Mouse (Mus musculus): ENCODE measurements around the gene Wdr63. TPM values are rescaled to one million over a fixed set of nuclear protein-coding genes. Genes with fewer than 3 reads are reported as not detected.
A peak's percentile ranks its signal among the peaks of the same experiment; 100 is the strongest.

Wdr63 gene
- polyA plus RNA-seq, 1 experiment from 2014 or later = 0.48 TPM

- peaks cover 29% of the 10 kb centered on the region for H3K4me1 ChIP-seq
Measured at GRCm38 (mm10) chr3:146039132-146039903, 68.6 kb downstream of the Wdr63 start.

GRCm38 (mm10) chr3:146037906-146038305, 70.0 kb downstream of the Wdr63 start:
- no peak overlapping the region for H3K4me3 ChIP-seq
- no peaks in the 10 kb centered on the region for H3K27me3 ChIP-seq (ENCODE audit: insufficient read depth, poor library complexity, severe bottlenecking)
- H3K36me3 ChIP-seq = no peaks in the 10 kb centered on the region
- no peak for DNase-seq (ENCODE audit: low spot score)
- H3K27ac ChIP-seq = peak overlapping the region; percentile 24; the same call in 1 of the 2 replicates
- peaks cover 29% of the 10 kb centered on the region for H3K4me1 ChIP-seq
- WGBS = 51% methylated on average over 15 of the region's 15 CpGs
- H3K9me3 ChIP-seq = 0 out of 2 replicates have a peak, but pooled peaks cover 4% of the 10 kb centered on the region

More at GRCm38 (mm10) chr3:146039132-146039903, 68.6 kb downstream of the Wdr63 start:
- no peak overlapping the region for H3K27ac ChIP-seq
- no peaks in the 10 kb centered on the region for H3K27me3 ChIP-seq (ENCODE audit: insufficient read depth, poor library complexity, severe bottlenecking)
- H3K36me3 ChIP-seq = no peaks in the 10 kb centered on the region
- no peak for DNase-seq (ENCODE audit: low spot score)
- 0 out of 2 replicates have a peak, but pooled peaks cover 4% of the 10 kb centered on the region for H3K9me3 ChIP-seq
- H3K4me3 ChIP-seq = no peak overlapping the region
- WGBS = 68% methylated on average over 12 of the region's 12 CpGs

- H3K4me1 ChIP-seq = peaks cover 20% of the 10 kb centered on the region
- WGBS = 85% methylated on average over 5 of the region's 5 CpGs
Measured at GRCm38 (mm10) chr3:146032976-146033375, 75.0 kb downstream of the Wdr63 start.

DNA sequence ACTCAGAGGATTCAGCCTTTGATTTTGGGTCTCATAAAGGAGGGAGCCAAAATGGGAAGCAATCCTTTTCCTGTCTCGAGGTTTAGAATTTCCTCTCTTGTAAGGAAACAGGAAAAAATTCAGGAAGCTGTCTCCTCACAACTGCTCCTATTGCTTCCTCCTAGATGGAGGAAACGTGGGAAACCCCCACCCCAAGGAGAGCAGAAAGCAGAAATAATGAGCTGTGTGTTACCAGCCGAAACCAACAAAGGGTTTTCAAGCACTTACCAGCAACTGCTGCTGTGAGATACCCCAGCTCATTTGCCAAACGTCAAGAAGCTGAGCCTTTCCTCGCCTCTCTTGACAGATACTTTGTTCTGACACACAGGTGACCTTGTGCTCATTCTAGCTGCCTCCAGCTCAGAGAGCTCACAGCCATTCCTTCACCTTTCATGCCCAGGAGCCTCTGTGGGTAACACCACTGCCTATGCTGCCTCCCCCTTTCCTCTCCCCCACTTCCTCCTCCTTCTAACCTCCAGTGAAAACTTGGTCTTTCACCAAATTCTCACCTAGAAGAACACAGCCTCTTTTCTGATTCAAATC, 77.6 kb downstream of the Wdr63 start:
- Histone ChIP-seq H3K9me3 (no peaks in the 10 kb centered on the region), H3K4me3 (no peak overlapping the region), H3K36me3 (no peaks in the 10 kb centered on the region), H3K4me1 (peaks cover 26% of the 10 kb centered on the region), H3K27me3 (ENCODE audit: insufficient read depth, poor library complexity, severe bottlenecking) (no peaks in the 10 kb centered on the region), H3K27ac (peak overlapping the region; percentile 67)
- no peak for DNase-seq (ENCODE audit: low spot score)
- WGBS = 10% methylated on average over 5 of the region's 5 CpGs

More at GRCm38 (mm10) chr3:146032976-146033375, 75.0 kb downstream of the Wdr63 start:
- Histone ChIP-seq H3K27me3 (ENCODE audit: insufficient read depth, poor library complexity, severe bottlenecking) (no peaks in the 10 kb centered on the region), H3K4me3 (no peak overlapping the region), H3K27ac (no peak overlapping the region), H3K9me3 (no peaks in the 10 kb centered on the region), H3K36me3 (no peaks in the 10 kb centered on the region)
- DNase-seq (ENCODE audit: low spot score) = no peak

GRCm38 (mm10) chr3:146029234-146029633, 78.7 kb downstream of the Wdr63 start:
- no peak for DNase-seq (ENCODE audit: low spot score)
- peaks cover 6% of the 10 kb centered on the region for H3K36me3 ChIP-seq
- no peak overlapping the region for H3K27ac ChIP-seq
- H3K4me1 ChIP-seq = peaks cover 26% of the 10 kb centered on the region
- no peak overlapping the region for H3K4me3 ChIP-seq
- H3K27me3 ChIP-seq (ENCODE audit: insufficient read depth, poor library complexity, severe bottlenecking) = no peaks in the 10 kb centered on the region
- WGBS = 82% methylated on average over 3 of the region's 3 CpGs
- H3K9me3 ChIP-seq = no peaks in the 10 kb centered on the region

DNA sequence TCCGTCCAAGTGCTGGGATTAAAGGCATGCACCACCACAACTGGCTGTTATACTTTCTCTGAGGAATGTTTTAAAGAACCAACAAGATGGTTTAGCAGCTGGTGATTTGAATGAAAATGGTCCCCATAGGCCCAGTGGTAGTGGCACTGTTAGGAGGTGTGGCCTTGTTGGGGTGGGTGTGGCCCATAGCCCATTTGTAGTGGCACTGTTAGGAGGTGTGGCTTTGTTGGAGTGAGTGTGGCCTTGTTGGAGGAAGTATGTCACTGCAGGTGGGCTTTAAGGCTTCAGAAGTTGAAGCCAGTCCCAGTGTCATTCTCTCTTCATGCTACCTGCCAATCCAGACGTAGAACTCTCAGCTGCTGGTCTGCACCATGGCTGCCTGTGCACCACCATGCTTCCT, 79.5 kb downstream of the Wdr63 start:
- WGBS = 86% methylated on average over 2 of the region's 2 CpGs
- Histone ChIP-seq H3K27me3 (ENCODE audit: insufficient read depth, poor library complexity, severe bottlenecking) (no peaks in the 10 kb centered on the region), H3K4me1 (peaks cover 26% of the 10 kb centered on the region), H3K9me3 (no peaks in the 10 kb centered on the region), H3K27ac (no peak overlapping the region), H3K4me3 (no peak overlapping the region), H3K36me3 (peaks cover 14% of the 10 kb centered on the region)
- no peak for DNase-seq (ENCODE audit: low spot score)

GRCm38 (mm10) chr3:146027116-146027515, 80.8 kb downstream of the Wdr63 start:
- Histone ChIP-seq H3K27me3 (ENCODE audit: insufficient read depth, poor library complexity, severe bottlenecking) (no peaks in the 10 kb centered on the region), H3K4me1 (peaks cover 26% of the 10 kb centered on the region), H3K36me3 (peaks cover 25% of the 10 kb centered on the region), H3K27ac (peak overlapping the region; percentile 56; the same call in 1 of the 2 replicates), H3K4me3 (no peak overlapping the region), H3K9me3 (no peaks in the 10 kb centered on the region)
- WGBS = 28% methylated on average over 6 of the region's 6 CpGs
- no peak for DNase-seq (ENCODE audit: low spot score)

DNA sequence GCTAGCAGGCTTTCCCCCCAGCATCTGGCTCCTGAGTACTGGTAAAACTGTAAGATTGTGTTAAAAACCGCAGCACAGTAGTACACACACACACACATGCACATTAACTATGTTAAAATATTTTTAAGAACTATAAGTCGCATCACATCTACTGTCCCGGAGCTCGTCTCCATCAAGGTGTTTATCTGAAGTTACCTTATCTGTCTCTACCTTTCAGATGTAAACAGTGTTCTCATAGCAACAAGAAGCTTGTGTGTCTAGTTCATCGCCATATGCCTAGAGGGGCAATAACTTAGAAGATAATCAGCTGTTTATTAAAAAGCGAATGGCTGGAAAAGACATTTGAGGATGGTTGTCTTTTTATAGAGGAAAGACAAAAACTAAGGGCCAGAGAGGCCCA, 82.4 kb downstream of the Wdr63 start:
- no peak overlapping the region for H3K4me3 ChIP-seq
- no peaks in the 10 kb centered on the region for H3K27me3 ChIP-seq (ENCODE audit: insufficient read depth, poor library complexity, severe bottlenecking)
- H3K9me3 ChIP-seq = no peaks in the 10 kb centered on the region
- DNase-seq (ENCODE audit: low spot score) = no peak
- H3K36me3 ChIP-seq = peaks cover 31% of the 10 kb centered on the region
- H3K4me1 ChIP-seq = peaks cover 22% of the 10 kb centered on the region
- WGBS = 91% methylated on average over 6 of the region's 6 CpGs
- H3K27ac ChIP-seq = no peak overlapping the region

DNA sequence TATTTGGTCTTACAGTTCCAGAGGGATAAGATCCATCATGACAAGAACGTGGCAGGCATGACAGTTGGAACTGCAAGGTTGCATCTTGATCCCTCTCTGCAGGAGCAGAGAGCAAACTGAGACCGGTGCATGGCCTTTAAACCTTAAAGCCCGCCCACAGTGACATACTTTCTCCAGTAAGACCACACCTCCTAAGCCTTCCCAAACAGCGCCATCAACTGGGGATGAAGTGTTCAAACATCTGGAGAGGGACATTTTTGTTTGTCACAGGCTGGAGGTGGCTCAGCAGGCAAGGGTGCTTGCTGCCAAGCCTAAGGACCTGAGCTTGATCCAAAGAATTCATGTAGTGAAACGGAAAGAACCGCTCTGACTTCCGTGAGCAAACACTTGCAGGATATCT, 83.2 kb downstream of the Wdr63 start:
- no peaks in the 10 kb centered on the region for H3K9me3 ChIP-seq
- H3K4me1 ChIP-seq = peaks cover 15% of the 10 kb centered on the region
- H3K27ac ChIP-seq = no peak overlapping the region
- WGBS = 86% methylated on average over 7 of the region's 7 CpGs
- peaks cover 33% of the 10 kb centered on the region for H3K36me3 ChIP-seq
- H3K27me3 ChIP-seq (ENCODE audit: insufficient read depth, poor library complexity, severe bottlenecking) = no peaks in the 10 kb centered on the region
- no peak overlapping the region for H3K4me3 ChIP-seq
- no peak for DNase-seq (ENCODE audit: low spot score)

DNA sequence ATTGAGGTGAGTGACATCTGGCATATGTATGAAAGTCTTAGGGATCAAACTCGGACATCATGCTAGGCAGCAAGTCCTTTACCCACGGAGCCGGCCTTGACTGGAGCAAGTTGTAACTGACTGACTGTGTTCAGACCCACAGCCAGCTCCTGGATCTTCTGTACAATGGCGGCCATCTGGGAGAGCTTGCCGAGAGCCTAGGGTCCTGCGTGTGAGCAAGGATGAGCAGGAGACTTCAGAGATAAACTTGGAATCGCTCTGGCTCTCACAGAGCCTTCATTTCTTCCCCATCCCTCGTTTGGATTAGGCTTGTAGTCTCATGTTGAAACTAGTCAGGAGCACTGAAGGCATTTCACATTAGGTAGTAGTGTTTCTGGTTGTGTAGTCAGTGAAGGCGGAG, 85.7 kb downstream of the Wdr63 start:
- peak; percentile 57 for DNase-seq (ENCODE audit: low spot score)

DNA sequence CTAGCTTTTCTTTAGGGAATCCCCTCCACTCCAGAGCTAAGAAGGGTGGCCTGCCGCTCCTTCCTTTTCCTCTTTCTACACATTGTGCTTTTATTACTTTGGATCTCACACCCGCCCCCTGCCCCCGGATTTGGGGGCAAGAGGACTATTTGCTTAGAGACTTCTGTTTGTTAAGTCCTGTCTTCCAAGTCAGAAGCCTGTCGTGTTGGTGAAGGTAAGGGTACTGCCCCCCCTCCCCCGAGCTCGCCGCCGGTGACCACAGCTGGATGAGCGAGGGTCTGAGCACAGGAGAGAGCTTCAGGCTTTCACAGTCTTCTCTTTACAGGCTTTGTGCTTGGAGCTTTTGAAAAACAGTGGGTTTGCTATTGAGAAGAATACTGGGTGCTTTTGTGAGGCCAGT, 90.4 kb downstream of the Wdr63 start:
- Histone ChIP-seq H3K4me1 (0 out of 2 replicates have a peak, but pooled peaks cover 4% of the 10 kb centered on the region), H3K27me3 (ENCODE audit: insufficient read depth, poor library complexity, severe bottlenecking) (no peaks in the 10 kb centered on the region), H3K4me3 (no peak overlapping the region), H3K9me3 (no peaks in the 10 kb centered on the region), H3K27ac (0 out of 2 replicates have a peak overlapping the region, but pooled peaks have one; percentile 22), H3K36me3 (peaks cover 71% of the 10 kb centered on the region)
- DNase-seq (ENCODE audit: low spot score) = peak; percentile 66
- WGBS = 79% methylated on average over 9 of the region's 9 CpGs

More for the DNA sequence above, 85.7 kb downstream of the Wdr63 start:
- no peak overlapping the region for H3K4me3 ChIP-seq
- H3K4me1 ChIP-seq = peaks cover 7% of the 10 kb centered on the region
- H3K36me3 ChIP-seq = peaks cover 48% of the 10 kb centered on the region
- no peaks in the 10 kb centered on the region for H3K9me3 ChIP-seq
- no peaks in the 10 kb centered on the region for H3K27me3 ChIP-seq (ENCODE audit: insufficient read depth, poor library complexity, severe bottlenecking)
- no peak overlapping the region for H3K27ac ChIP-seq
- WGBS = 92% methylated on average over 9 of the region's 9 CpGs

GRCm38 (mm10) chr3:146016979-146017378, 91.0 kb downstream of the Wdr63 start:
- DNase-seq (ENCODE audit: low spot score) = peak; percentile 47
- Histone ChIP-seq H3K9me3 (no peaks in the 10 kb centered on the region), H3K36me3 (peaks cover 71% of the 10 kb centered on the region), H3K4me1 (0 out of 2 replicates have a peak, but pooled peaks cover 4% of the 10 kb centered on the region), H3K4me3 (no peak overlapping the region), H3K27me3 (ENCODE audit: insufficient read depth, poor library complexity, severe bottlenecking) (no peaks in the 10 kb centered on the region), H3K27ac (no peak overlapping the region)
- WGBS = 87% methylated on average over 13 of the region's 13 CpGs

DNA sequence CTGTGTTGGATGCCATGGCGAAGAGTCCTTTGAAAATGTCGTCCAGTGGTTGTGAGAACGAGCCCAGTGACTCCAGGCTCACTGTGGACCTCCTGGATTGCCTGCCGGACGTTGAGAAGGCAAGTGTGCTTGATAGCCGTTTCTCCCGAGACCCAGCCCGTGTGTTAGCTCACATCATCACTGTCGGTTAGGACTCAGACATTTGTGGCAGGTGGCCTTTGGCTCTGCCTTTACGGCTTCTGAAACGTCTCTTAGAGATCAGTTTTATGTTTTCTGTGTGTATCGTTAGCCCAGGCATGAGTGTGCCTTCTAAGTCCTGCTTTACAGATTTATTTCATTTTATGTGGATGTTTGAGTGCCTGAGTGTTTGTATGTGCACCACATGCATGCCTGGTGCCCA, 93.6 kb downstream of the Wdr63 start:
- WGBS = 95% methylated on average over 12 of the region's 12 CpGs

More for the DNA sequence above, 93.6 kb downstream of the Wdr63 start:
- Histone ChIP-seq H3K36me3 (peaks cover 76% of the 10 kb centered on the region), H3K27ac (no peak overlapping the region), H3K4me1 (peaks cover 14% of the 10 kb centered on the region; the same call in 1 of the 2 replicates), H3K4me3 (no peak overlapping the region), H3K9me3 (no peaks in the 10 kb centered on the region), H3K27me3 (ENCODE audit: insufficient read depth, poor library complexity, severe bottlenecking) (no peaks in the 10 kb centered on the region)
- DNase-seq (ENCODE audit: low spot score) = peak; percentile 41

All from heart, embryonic 10.5 days (tissue).